Mouse (Mus musculus): Measurements from ENCODE around the gene Dnaaf2. TPM values are rescaled to one million over a fixed set of nuclear protein-coding genes. Genes with fewer than 3 reads are reported as not detected.

The Dnaaf2 gene
- polyA plus RNA-seq, 1 experiment from 2014 or later = 9.9 TPM

Small RNA genes within 50 kb of the gene (microRNA-seq; reads per million reads assigned to microRNA genes)
- not detected for gene Gm47287
- not detected for gene Gm47295

Other genes with a start within 250 kb of the Dnaaf2 start
- 1,494 and 1,720 TPM in 2 replicates for gene Rps29, start 39.2 kb downstream of the Dnaaf2 start, polyA plus RNA-seq (2015; fragmentation: Nextera tagmentation; extraction: Ambion mirVana)
- 19.3 and 19.9 TPM in 2 replicates for gene Lrr1, start 29.6 kb downstream of the Dnaaf2 start, polyA plus RNA-seq (2015; fragmentation: Nextera tagmentation; extraction: Ambion mirVana)
- 720 and 730 TPM in 2 replicates for gene Rpl36al, start 14.3 kb downstream of the Dnaaf2 start, polyA plus RNA-seq (2015; fragmentation: Nextera tagmentation; extraction: Ambion mirVana)
- gene Mgat2, start 14.3 kb downstream of the Dnaaf2 start, polyA plus RNA-seq (2015; fragmentation: Nextera tagmentation; extraction: Ambion mirVana) = 63.6 and 67.4 TPM in 2 replicates
- 26.4 and 28.3 TPM in 2 replicates for gene Gm49383, start 1.3 kb downstream of the Dnaaf2 start, polyA plus RNA-seq (2015; fragmentation: Nextera tagmentation; extraction: Ambion mirVana)
- 21.5 and 25.9 TPM in 2 replicates for gene Gm49384, start 5.8 kb upstream of the Dnaaf2 start, polyA plus RNA-seq (2015; fragmentation: Nextera tagmentation; extraction: Ambion mirVana)
- gene Pole2, start 29.8 kb upstream of the Dnaaf2 start, polyA plus RNA-seq (2015; fragmentation: Nextera tagmentation; extraction: Ambion mirVana) = 24.3 and 27.1 TPM in 2 replicates
- 9.0 and 9.2 TPM in 2 replicates for gene Klhdc1, start 42.7 kb upstream of the Dnaaf2 start, polyA plus RNA-seq (2015; fragmentation: Nextera tagmentation; extraction: Ambion mirVana)
- gene Klhdc2, start 98.3 kb upstream of the Dnaaf2 start, polyA plus RNA-seq (2015; fragmentation: Nextera tagmentation; extraction: Ambion mirVana) = 110 and 119 TPM in 2 replicates
- 90.4 and 92.1 TPM in 2 replicates for gene Nemf, start 158.7 kb upstream of the Dnaaf2 start, polyA plus RNA-seq (2015; fragmentation: Nextera tagmentation; extraction: Ambion mirVana)
- gene Arf6, start 173.7 kb upstream of the Dnaaf2 start, polyA plus RNA-seq (2015; fragmentation: Nextera tagmentation; extraction: Ambion mirVana) = 59.4 and 63.7 TPM in 2 replicates
- 2.3 TPM in 2 replicates for gene Gm9887, start 174.0 kb upstream of the Dnaaf2 start, polyA plus RNA-seq (2015; fragmentation: Nextera tagmentation; extraction: Ambion mirVana)

All from stomach, embryonic 15.5 days (tissue).